Mouse (Mus musculus): ENCODE results near the gene Ift88.

Gene Ift88

DNA sequence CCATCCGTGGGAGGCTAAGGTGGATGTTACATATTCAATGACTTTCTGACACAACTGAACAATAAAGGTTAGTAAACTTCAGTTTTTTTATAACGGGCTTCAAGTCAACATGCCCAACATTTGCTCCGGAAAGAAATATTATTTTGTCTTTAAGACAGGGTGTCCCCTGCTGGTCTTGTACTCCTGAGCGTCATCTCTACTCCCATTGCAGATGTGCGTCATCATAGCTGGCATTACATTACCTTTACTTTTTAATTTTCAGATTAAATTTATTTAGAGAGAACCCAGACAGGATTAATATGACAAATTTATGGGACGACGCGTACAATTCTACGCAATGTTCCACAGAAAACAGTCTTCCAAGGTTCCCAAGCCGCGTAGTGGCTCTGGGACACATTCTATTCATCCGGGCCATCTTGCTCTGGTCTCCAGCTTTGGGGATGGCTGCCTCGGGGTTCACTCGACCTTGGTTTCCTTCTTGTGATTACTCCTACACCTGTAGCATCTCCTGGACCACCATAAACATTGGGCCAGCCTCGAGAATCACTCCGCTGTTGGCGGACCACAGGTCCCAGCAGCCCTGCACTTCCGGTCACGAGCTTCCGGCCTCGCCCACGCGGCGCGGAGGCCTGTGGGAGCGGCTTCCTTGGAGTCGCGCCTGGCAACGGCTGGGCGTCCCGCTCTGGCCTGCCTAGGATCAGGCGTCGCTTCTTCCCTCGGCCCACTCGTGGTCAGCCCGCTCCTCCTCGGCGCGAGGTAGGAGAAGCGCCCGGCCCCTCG, at the start of gene Ift88:
Ift88 (plus strand) TSS at position 631 of the 780 bp plus-strand sequence.
- peak; percentile 77 for DNase-seq (ENCODE audit: low read depth, low spot score)

DNA sequence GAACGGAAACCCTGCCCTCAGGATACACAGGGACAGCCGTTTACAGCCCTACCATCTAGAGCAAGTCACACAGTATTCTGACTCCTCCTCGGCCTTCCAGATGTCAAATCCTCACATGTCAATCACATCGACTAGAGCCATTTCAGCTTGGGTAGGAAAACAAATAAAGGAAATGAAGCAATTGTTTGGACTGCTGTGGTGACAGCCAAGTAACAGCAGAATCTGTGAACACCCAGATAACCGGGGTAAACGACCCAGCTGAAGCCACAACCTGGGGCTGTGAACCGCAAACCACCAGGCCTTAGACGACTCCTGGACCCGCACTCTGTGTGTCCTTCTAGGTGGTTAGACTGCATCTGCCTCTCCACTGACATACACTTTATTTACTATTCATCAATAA, 48.7 kb upstream of the Ift88 start:
- DNase-seq (ENCODE audit: low read depth, low spot score) = no peak

DNA sequence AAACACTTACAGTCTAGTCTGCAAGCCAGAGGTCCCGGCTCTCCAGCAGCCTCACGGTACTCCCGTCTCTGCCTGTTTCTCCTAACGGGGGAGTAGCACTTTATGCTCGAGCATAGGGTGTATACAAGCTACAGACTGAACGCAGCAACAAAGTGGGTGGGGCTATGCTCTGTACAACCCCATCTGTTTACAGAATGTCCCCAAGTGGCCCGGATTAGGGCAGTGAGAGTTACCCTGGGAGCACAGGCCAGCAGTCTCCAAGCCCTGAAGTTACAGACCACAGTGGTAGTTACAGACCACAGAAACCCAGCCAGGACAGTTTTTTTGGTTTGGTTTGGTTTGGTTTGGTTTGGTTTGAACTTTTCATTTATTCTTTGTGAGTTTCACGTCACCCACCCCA, 47.8 kb upstream of the Ift88 start:
- no peak for DNase-seq (ENCODE audit: low read depth, low spot score)

DNA sequence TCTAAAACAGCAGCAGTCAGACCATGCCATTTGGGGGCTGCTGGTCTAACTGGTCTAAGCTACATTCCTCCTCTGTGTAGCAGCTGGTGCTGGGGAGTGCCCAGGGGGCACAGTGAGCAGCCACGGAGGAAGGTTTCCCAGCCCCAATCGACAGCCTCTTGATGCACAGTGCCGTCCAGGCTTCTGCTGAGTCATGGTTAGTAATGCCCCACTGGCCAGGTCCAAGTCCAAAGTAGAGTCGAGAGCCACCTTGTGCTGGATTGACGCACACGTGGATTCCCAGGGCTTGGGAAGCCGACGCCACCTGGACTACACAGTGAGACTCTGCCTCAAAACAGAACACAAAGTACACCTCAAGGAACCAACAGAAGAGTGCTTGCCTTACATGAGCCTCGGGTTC, 46.9 kb upstream of the Ift88 start:
- no peak for DNase-seq (ENCODE audit: low read depth, low spot score)

DNA sequence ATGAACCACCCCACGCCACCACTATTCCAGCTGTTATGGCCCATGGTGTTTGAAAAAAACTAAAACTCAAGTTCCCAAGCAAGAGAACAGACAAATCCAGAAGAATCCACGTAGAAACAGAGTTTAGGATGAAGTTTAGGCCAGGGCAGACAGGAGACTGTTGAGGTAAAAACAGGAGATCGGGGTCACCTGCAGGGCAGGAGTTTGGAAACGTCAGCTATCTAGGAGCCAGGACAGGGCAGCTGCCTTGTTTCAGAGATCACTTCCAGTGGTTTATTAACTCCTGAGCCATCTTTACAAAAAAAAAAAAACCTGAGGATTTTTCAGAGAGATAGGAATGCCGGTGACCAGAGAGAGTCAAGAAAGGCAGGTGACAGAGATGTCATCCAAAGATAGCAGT, 46.3 kb upstream of the Ift88 start:
- no peak for DNase-seq (ENCODE audit: low read depth, low spot score)

DNA sequence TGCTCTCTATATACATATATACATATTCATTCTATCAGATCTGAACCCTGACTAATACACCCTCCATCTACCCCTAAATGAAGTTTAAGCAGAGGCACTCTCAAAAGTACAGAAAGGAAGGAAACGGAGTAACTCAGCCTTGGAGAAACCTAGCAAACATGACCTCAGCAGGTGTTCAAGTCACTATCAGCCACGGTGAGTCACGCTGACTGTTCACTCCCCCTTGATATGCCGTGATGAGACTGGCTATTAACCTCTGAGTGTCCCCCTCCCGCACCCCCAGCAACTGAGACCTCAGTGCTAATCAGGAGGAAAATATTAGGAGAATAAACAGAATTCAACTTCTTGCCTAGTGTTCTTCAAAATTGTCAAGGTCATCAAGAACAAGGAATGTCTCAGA, 38.2 kb upstream of the Ift88 start:
- DNase-seq (ENCODE audit: low read depth, low spot score) = no peak

DNA sequence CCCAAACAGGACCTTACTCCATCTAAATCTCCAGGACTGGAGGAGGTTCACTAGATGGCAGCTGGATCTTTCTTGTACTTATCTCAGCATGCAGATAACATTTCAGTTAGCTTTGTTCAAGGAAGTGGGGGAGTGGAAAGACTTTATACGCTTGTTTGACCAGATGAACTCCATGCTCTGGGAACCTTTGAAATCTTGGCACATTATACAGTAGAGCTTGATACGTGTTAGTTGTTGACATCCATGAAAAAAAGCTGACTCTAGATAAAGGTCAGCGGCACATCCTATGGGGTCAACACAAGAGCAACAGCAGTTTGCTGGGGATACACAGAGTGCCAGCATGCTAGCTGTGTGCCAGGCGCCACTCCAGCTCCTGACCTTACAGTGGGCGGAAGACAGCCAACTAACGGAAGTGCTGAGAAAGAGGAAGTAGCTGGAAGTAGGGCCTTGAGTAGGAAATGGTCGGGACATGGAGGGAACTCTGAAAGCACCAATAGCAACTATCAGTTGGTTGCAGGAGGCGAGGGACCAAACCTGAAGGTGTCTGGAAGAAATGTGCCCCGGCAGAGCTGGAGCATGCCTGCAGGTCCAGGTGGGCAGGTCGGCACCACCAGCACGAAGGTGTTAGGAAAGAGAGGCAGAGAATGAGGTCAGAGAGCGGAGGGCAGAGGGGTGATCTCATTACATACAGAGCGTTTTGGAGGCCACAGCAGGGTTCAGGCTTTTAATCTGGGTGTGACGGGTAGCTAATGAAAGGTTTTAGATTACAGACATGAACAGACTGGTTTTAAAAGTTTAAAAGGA, 36.9 kb upstream of the Ift88 start:
- DNase-seq (ENCODE audit: low read depth, low spot score) = no peak

DNA sequence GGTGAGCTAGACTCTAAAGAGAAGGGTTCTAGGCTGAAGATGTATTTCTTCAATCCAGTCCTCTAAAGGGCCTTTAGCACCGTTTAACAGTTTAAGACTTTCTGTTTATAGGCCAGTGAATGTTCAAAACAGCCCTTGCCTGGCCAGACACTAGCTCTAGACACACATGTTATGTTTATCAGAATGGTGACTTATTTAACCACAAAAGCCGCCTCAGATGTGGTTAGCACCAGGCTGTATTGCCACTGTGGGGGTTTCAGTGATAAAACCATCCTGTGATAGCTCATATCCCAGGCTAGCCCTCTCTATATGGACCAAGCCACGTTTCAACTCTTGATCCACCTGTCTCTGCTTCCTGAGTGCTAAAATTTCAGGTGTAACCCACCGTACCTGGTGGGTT, 32.2 kb upstream of the Ift88 start:
- DNase-seq (ENCODE audit: low read depth, low spot score) = no peak

DNA sequence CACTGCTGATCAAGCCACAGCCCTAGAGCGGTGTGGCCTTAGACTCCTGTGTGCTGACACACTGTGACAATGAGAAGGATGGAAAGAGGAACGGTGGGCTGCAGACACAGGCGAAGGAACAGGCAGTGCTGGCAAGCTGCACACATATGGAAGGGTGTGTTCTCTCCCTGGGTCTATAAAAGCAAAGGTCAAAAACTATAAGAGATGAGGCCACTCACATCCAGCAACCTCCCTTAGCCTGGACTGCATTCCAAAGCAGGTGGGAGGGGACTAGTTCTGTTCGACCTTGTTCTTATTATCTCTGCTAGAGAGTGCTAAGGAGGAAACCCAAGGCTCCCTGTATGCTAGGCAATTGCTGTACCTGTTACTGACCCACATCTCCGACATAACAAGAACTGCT, 31.6 kb upstream of the Ift88 start:
- DNase-seq (ENCODE audit: low read depth, low spot score) = no peak

DNA sequence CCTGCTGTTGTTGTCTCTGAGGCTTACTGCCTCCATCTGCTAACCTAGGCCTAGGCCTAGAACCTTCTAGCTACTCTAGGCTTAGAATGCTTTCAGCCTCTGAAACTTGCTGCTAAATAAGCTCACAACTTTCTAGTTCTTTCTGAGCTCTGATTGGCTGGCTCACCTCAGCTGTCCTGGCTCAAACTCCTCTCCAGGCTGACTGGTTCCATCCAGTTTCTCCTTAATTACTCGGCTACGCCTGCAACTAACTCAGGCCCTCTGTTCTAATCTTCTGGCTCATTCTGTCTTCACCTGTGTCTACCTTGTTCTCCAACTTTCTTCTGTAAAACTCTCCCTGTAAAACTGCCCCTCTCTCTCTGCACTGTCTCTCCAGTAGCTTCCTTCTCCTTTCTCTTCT, 28.4 kb upstream of the Ift88 start:
- DNase-seq (ENCODE audit: low read depth, low spot score) = no peak

DNA sequence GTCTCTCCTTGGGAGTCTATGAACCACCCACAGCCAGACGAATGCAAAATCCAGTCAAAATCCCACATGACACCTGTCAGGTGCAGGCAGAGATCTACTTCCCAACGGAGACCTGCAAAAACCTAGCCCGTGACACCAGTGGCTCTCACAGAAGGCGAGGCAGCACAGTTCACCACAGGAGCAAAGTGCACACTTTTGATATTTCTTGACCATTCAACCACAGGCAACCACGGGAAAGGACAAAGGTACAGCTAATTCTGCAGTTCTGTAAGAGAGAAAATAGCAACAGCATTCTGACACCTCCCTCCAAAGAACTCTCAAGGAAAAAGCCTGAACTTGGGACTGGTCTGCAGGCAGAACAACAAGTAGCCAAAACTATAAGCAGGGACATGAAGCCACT, 26.6 kb upstream of the Ift88 start:
- no peak for DNase-seq (ENCODE audit: low read depth, low spot score)

DNA sequence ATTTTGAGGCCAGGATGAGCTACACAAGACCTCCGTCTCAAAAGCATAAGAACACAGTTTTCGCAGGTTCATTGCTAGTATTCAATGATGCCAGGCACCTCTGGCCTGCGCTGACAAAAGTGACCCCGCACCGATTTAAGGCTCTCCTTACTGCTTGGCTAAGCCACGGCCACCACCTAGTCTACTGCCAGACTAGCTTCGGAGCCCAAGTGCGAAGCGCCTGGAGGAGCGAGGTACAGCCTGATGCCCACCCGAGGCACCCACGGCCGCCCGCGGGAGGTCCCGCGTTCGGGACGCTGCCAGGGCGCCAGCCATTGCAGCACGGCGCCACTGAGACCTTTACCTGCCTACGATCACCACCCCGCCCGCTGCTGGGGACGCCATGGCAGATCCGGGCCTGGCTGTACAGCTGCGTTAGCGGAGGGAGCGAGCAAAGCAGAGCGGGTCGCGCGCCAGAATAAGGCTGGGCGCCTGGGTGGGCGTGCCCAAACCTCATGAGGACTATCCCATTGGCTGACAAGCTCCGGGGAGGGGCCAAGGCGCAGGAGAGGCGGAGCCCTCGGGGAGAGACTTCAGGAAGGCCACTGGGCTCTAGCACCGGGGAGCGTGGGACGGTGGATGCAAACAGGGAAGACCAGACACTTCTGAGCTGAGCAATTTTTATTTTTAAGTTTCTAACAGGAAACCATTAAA, 25.7 kb upstream of the Ift88 start, which contains the start of gene Cryl1:
Cryl1 (minus strand) TSS at position 465 of the 693 bp plus-strand sequence.
- DNase-seq (ENCODE audit: low read depth, low spot score) = peak; percentile 71

DNA sequence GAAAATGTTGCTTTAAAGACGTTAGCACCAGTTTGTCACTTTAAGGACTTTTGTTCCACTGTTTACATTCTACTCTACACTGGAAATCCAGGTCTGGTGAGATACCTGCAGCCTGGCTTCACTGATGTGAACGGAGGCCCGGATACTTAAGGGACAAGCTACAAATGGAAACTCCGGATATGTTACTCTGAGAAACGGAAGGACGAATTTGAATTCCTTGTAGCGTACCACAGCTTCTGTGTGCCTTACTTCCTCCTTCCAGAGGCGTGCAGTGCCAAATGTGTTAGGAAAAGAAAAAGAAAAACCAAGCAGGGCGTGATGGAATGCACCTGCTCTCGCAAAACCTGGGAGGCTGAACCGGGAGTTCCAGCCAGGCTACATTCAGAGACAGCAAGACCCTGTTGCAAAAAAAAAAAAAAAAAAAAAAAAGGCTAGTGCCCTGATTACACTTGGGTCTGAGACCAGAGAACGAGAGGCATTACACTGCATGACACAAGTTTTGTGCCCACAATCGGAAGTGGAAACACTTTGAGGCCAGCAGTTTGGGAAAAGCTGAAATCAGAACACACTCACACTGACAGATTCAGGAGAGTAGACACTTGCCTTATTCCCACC, 24.9 kb upstream of the Ift88 start:
- DNase-seq (ENCODE audit: low read depth, low spot score) = no peak

DNA sequence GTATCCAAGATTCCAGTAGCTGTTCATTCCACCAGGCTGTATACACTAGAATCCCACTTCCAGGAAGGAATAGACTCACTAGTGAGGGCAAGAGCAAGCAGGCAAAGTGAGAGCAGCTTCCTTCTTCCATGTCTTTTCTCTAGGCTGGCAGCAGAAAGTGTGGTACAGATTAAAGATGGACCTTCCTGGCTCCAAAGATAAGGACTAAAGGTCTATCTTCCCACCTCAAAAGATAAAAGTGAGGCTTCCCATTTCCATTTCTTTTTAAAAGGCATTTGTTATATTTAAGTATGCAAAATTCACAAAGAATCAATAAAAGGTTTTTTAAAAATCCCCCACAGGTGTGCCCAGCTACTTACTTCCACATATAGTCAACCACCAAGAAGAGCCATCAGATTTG, 21.0 kb upstream of the Ift88 start:
- DNase-seq (ENCODE audit: low read depth, low spot score) = no peak

DNA sequence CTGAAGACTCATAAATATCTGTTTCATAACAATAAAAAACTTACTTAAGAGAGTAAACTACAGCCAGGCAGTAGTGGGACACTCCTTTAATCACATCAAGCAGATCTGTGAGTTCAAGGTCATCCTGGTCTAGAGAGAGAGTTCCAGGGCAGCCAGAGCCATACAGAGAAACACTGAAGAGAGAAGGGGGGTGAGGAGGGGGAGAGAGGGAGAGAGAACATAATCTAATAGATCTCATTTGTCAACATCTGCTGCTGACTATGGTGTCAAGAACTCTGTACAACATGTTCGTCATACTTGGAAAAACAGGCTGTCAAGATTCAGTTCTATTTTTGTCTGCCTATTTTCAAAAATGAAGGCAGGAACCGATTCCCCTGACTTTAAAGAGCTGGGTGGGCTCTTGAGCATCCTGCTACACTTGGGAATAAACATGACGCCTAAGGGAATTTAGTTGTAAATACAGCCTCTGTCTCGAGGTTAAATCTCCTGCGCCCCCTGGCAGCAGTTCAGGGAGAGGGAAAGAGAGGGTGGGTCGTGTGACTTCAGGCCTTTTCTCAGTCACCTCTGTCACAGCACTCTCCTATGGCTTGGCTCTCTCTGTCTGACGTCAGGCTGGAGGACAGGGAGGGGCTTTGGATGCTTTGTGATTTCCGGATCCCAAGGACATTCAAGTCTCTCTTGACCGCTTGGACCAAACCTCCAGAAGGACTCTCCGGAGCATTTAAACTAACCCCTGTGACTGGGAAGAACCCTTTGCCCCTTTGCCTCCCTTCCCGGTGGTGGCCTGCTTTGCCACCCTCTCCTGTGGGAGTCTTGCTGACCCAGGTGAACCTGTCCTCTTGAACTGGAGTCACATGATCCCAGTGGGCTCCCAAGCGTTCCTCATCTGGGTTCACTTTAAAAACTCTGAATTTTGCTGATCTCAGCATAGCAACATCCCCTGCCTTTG, 16.5 kb upstream of the Ift88 start:
- DNase-seq (ENCODE audit: low read depth, low spot score) = no peak

DNA sequence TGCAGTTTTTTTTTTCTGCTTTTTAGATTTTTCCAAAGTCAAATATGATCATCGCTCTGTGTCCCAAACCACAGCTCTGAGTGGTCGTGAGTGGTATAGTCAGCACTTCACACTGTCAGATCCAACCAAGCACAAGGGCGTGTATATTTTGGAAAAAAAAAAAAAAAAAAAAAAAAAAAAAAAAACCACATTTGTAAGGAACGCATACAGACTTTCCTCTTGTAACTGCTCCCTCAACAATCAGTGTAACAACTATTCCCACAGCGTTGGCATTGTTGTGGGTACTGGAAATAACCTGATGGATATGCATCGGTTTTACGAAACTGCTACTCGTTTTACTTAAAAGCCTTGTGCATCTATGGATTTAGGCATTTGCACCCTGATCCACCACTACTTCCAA, 15.8 kb upstream of the Ift88 start:
- no peak for DNase-seq (ENCODE audit: low read depth, low spot score)

DNA sequence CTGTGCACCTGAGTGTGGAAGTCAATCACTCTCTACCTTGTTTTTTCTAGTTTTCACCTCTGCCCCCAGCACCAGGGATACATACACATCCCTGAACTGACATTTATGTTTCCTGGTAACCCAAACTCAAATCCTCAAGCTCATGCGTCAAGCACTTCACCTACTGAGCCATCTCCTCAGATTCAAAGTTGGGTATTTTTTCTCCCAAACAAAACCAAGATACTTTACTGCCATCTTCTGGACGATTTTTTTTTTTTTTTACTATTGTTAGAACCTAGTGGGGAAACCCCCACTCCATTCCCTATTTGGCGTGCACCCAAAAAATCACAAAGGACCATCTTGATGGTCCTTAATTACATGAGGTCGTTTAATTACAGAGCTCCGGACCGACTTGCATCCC, 14.8 kb upstream of the Ift88 start:
- DNase-seq (ENCODE audit: low read depth, low spot score) = no peak

DNA sequence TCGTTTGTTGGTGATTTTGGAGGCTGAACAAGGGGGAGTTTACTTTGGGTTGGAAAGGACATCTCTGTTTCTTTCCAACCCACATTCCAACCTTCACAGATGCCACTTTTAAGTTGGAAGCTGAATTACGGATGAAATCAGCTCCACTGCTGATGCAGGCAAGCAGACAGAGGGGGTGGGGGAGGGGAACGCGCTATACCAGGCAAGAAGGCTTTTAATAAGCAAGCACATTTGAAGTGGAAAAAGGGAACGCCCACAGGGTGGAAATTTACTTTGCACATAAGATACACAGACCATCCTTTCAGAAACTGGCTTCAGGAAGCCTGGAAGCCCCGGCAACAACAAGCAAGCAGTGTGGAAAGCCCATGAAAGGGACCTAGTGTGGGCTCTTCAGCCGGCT, 11.7 kb upstream of the Ift88 start:
- no peak for DNase-seq (ENCODE audit: low read depth, low spot score)

DNA sequence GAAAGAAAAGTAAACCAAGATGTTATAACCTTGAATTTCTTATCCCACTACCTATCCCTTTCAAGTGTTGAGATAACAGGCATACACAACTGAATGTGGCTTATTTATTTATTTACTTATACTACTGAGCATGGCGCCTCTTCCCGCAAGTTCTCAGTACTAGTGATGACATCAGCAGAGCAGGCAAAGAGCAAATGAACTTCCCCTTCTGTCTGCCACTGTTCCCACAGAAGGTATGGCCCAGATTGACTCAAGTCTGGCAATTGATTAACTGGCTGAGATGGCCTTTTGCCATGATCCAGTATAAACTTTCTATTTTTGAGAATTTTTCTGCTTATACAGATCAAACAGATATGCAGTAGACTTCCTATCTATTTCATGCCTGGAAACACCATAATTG, 6.7 kb upstream of the Ift88 start:
- DNase-seq (ENCODE audit: low read depth, low spot score) = no peak

DNA sequence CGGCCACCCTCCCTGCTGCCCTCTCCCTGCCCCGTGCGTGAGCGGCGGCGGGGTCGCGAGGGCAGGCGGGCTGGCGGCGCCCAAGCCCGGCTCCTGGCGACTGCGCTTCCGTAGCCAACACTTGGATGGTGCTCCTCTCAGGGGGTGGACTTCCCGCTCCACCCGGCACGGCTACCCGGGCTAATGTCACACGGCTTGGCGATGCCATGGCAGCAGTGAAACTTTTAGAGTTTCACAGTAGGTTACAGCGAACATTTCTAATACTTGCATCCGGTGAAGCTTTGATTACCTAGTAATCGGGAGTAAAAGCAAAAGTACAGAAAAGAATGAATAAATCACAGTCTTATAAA, 325 bp downstream of the Ift88 start:
- no peak for DNase-seq (ENCODE audit: low read depth, low spot score)

DNA sequence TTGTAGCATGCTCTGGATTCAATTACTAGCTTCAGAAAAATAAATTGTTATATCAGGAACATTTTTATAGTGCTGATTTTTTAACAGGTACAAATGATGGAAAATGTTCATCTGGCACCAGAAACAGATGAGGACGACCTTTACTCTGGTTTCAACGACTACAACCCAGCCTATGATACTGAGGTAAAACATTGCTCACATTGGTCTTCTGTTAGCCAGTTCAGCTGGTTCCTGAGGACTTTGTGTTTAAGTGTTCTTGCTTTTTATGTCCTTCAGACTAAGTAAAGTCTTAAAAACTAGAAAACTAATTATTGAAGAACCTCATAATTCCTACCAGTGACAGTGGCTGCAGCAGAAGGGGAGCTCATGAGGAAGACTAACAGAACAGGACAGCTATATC, 6.6 kb downstream of the Ift88 start:
- no peak for DNase-seq (ENCODE audit: low read depth, low spot score)
